Mouse (Mus musculus): ENCODE measurements around the gene Smc4. TPM values are rescaled to one million over a fixed set of nuclear protein-coding genes. Genes with fewer than 3 reads are reported as not detected.
"Not testable (repeated sequence)": the region's sequence is repeated elsewhere in the genome, so short reads cannot be mapped to it uniquely, and the experiment has no call there.

The Smc4 gene
- polyA plus RNA-seq, 1 experiment from 2014 or later = 172 TPM

DNA sequence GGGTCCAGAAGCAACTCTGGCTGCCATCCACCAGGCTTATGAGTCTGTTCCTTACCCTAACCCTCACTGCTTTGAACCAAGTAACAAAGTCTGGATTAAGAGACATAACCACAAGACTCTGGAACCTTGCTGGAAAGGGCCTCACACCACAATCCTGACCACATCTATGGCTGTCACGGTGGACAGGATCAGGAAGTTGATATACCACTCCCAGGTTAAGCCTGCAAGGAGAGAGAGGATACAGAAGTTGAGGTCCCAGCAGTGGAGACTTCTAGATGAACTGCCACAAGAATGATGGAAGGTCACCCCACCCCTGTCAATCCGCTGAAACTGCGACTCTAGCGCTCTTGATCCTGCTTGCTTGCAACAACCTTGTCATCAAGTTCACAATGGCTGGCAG, 26.8 kb upstream of the Smc4 start:
- 94% methylated on average over 4 of the region's 4 CpGs for WGBS

DNA sequence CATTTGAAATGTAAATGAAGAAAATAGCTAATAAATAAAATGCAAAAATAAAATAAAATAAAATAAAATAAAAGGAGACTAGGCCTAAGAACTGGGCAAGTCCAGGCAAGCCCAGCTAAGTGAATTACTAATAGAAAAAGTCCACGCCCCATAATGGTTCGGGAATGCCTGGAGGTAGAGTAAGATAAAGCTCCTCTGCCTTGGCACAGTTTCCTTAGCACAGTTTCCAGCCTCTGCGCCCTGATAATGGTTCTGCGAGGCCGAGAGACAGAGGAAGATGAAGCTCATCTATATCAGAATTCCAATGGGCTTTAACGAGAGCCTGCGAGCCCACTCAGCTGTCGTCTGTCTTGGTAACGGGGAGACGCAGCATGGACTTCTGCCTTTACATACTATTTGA, 25.4 kb upstream of the Smc4 start:
- no peak overlapping the region for H3K27ac ChIP-seq (replicated peaks)
- ATAC-seq (ENCODE audit: low FRiP score, low read depth) = no peak

More for the DNA sequence above, 26.8 kb upstream of the Smc4 start:
- Histone ChIP-seq H3K27me3 (no peaks in the 10 kb centered on the region), H3K9me3 (no peaks in the 10 kb centered on the region), H3K4me1 (no peaks in the 10 kb centered on the region), H3K4me3 (no peak overlapping the region), H3K27ac (replicated peaks) (no peak overlapping the region), H3K9ac (replicated peaks) (no peak overlapping the region), H3K36me3 (peaks cover 6% of the 10 kb centered on the region; the same call in 1 of the 2 replicates), H3K4me2 (replicated peaks) (no peak overlapping the region)
- no peak for ATAC-seq (ENCODE audit: low FRiP score, low read depth)

DNA sequence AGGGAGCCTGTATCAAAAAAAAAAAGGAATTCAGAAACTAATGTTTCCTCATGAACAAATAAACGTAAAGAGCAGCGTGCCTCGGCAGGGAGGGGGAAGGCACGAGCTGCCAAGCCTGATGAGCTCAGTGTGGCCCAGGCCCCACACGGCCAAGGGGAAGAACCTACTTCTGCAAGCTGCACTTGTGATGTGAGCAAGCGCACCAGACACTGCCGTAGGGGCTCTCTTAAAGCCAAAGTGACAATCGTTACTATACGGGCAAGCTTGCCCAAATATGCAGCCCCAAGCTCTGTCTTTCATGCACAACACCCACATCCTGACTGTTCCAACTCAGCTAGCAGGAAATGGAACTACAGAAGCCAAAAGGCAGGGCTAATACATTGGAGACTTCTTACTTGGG, 23.6 kb upstream of the Smc4 start:
- H3K27me3 ChIP-seq = no peaks in the 10 kb centered on the region
- H3K27ac ChIP-seq (replicated peaks) = no peak overlapping the region
- H3K4me2 ChIP-seq (replicated peaks) = no peak overlapping the region
- no peak for ATAC-seq (ENCODE audit: low FRiP score, low read depth)
- no peaks in the 10 kb centered on the region for H3K4me1 ChIP-seq
- H3K9me3 ChIP-seq = no peaks in the 10 kb centered on the region
- WGBS = 84% methylated on average over 9 of the region's 9 CpGs
- H3K36me3 ChIP-seq = peaks cover 9% of the 10 kb centered on the region; the same call in 1 of the 2 replicates
- H3K4me3 ChIP-seq = no peak overlapping the region
- no peak overlapping the region for H3K9ac ChIP-seq (replicated peaks)

More for the DNA sequence above, 25.4 kb upstream of the Smc4 start:
- H3K4me3 ChIP-seq = no peak overlapping the region
- no peak overlapping the region for H3K9ac ChIP-seq (replicated peaks)
- H3K4me2 ChIP-seq (replicated peaks) = no peak overlapping the region
- H3K9me3 ChIP-seq = no peaks in the 10 kb centered on the region
- no peaks in the 10 kb centered on the region for H3K4me1 ChIP-seq
- H3K27me3 ChIP-seq = no peaks in the 10 kb centered on the region
- H3K36me3 ChIP-seq = peaks cover 6% of the 10 kb centered on the region; the same call in 1 of the 2 replicates
- 92% methylated on average over 10 of the region's 10 CpGs for WGBS

DNA sequence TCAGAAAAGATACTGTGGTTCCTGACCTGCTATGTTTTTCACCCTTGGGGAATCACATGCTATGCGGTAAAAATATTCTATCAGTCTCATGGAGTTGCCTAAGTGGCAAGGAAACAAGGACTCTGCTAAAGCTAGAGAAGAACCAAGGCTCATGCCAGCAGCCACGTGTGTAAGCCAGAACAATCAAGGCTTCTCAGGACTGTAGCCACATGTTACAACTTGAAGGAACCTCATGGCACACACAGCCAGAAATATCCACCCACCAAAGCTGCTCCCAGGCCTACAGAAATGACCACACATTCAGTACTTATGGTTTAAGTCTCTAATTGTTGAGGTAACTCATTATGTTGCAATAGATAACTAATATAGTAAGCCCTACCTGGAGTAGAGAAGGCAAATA, 18.0 kb upstream of the Smc4 start:
- Histone ChIP-seq H3K4me3 (no peak overlapping the region), H3K4me1 (no peaks in the 10 kb centered on the region), H3K27ac (replicated peaks) (no peak overlapping the region), H3K4me2 (replicated peaks) (no peak overlapping the region), H3K36me3 (peaks cover 13% of the 10 kb centered on the region; the same call in 1 of the 2 replicates), H3K9me3 (no peaks in the 10 kb centered on the region), H3K27me3 (no peaks in the 10 kb centered on the region), H3K9ac (replicated peaks) (no peak overlapping the region)
- ATAC-seq (ENCODE audit: low FRiP score, low read depth) = no peak
- WGBS = 86% methylated on average over 2 of the region's 2 CpGs

DNA sequence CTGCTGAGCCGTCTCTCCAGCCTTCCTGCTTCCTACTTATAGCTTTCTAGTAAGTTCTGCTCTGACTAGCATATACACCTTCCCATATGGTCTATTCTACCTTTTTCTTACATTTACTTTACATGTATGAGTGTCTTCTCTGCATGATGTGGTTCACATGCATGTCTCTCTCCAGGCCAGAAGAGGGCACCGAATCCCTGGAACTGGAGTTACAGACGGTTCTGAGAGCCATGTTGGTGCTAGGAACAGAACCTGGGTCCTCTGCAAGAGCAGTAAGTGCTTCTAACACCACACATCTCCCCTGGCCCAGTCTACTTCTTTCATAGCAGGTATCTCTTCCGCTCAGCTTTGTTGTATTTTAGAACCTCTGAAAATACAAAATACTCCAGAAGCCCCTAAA, 1.8 kb upstream of the Smc4 start:
- Histone ChIP-seq H3K9ac (replicated peaks) (no peak overlapping the region), H3K9me3 (no peaks in the 10 kb centered on the region), H3K27me3 (no peaks in the 10 kb centered on the region), H3K4me1 (peaks cover 6% of the 10 kb centered on the region), H3K4me3 (no peak overlapping the region), H3K27ac (replicated peaks) (no peak overlapping the region), H3K4me2 (replicated peaks) (no peak overlapping the region), H3K36me3 (no peaks in the 10 kb centered on the region)
- no peak for ATAC-seq (ENCODE audit: low FRiP score, low read depth)
- WGBS = 86% methylated on average over 4 of the region's 4 CpGs

DNA sequence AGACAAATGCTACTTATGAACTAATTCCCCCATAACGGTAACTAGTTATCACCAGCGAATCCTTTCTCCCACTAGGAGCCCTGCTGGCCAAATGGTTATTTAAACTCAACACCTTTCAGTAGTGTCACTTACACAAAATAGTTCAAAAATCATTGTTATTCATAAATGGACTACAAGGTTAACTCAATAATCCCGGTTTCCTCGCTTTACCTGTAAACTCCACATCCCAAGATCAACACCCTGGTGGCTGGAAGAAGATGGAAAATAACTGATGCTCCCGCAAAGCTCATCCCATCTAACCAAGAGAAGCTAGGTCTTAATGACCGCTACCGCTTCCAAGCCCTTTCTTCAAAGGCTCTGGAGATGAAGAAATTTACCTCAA, 492 bp upstream of the Smc4 start:
- WGBS = under 1% methylated on average over 7 of the region's 7 CpGs
- peak overlapping the region; percentile 89 for H3K27ac ChIP-seq (replicated peaks)
- H3K9ac ChIP-seq (replicated peaks) = peak overlapping the region; percentile 57
- H3K9me3 ChIP-seq = no peaks in the 10 kb centered on the region
- no peaks in the 10 kb centered on the region for H3K36me3 ChIP-seq
- peak overlapping the region; percentile 96 for H3K4me3 ChIP-seq
- H3K4me1 ChIP-seq = peaks cover 6% of the 10 kb centered on the region
- no peaks in the 10 kb centered on the region for H3K27me3 ChIP-seq
- ATAC-seq (ENCODE audit: low FRiP score, low read depth) = no peak; the same call in 1 of the 2 replicates
- H3K4me2 ChIP-seq (replicated peaks) = peak overlapping the region; percentile 83

DNA sequence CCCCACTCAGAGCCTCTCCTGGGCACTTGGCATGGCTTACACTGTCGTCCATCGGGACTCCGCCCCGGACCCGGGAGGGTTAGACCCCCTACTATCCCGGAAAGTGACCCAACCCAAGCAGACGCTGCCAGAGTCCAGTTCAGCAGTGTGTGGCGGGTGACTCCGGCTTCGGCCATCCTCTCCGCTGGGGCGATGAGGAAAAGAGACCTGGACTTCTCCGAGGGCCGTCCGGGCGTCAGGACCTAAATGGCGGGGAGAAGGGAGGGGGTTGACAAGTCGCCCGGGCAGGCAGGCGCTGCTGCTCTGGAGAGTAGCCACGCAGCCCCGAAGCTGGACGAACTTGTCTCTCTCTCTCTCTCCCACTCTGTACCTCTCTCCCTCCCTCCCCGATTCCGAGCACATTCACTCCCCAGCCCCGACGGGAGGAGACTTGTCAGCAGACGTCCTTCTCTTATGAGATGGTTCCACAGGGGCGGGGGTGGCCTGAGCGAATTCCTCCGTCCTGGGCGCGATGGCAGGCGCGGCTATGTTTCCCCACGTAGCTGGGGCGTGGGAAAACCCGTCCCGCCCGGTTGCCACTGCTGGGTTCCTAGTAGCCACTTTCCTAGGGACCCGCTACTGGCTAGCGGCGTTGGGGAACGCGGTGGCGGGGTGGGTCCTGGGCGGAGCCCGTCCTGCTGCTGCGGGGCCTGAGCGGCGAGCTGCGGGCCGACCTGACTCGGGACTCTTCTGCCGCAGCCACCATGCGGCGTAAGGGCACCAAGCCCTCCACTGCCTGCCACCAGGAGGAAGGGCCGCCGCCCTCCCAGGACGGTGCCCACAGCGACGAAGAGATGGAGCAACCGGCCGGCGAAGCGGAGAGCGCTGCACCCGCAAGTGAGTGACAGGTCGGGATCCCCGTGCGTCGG, 1.1 kb downstream of the Smc4 start:
- peak overlapping the region; percentile 96 for H3K4me3 ChIP-seq
- ATAC-seq (ENCODE audit: low FRiP score, low read depth) = peak; percentile 59
- H3K4me2 ChIP-seq (replicated peaks) = peak overlapping the region; percentile 83
- H3K9me3 ChIP-seq = no peaks in the 10 kb centered on the region
- peak overlapping the region; percentile 84 for H3K9ac ChIP-seq (replicated peaks)
- H3K27ac ChIP-seq (replicated peaks) = peak overlapping the region; percentile 89
- peaks cover 6% of the 10 kb centered on the region for H3K4me1 ChIP-seq
- under 1% methylated on average over 72 of the region's 72 CpGs for WGBS
- no peaks in the 10 kb centered on the region for H3K36me3 ChIP-seq
- H3K27me3 ChIP-seq = no peaks in the 10 kb centered on the region

DNA sequence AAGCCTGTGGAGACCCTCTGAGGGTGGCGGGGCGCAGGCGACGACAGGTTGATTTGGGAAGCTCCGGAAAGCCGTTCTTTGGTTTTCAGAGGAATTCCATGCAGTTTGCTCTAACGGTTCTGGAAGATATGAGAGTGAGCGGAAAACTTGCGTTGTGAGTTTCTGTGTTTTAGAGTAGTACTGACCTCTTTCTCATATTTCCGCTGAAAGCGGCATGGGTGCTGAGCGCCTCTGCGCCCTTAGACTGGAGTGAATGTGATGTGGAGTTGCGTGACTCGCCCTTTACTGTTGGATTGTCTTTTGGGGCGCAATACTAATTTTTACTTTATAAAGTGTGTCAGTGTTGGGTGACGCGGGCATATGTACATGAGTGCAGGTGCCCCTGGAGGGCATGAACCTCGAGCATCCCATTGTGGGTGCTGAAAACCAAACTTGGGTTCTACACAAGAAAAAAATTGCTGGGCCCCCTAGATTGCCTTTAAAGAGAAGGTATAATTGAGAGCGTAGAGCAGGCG, 1.8 kb downstream of the Smc4 start:
- H3K9me3 ChIP-seq = no peaks in the 10 kb centered on the region
- H3K36me3 ChIP-seq = no peaks in the 10 kb centered on the region
- H3K4me1 ChIP-seq = peaks cover 6% of the 10 kb centered on the region
- peak overlapping the region; percentile 89; the same call in 1 of the 2 replicates for H3K27ac ChIP-seq (replicated peaks)
- no peak for ATAC-seq (ENCODE audit: low FRiP score, low read depth)
- peak overlapping the region; percentile 96 for H3K4me3 ChIP-seq
- peak overlapping the region; percentile 83 for H3K4me2 ChIP-seq (replicated peaks)
- H3K9ac ChIP-seq (replicated peaks) = peak overlapping the region; percentile 84
- no peaks in the 10 kb centered on the region for H3K27me3 ChIP-seq
- 8% methylated on average over 21 of the region's 21 CpGs for WGBS

DNA sequence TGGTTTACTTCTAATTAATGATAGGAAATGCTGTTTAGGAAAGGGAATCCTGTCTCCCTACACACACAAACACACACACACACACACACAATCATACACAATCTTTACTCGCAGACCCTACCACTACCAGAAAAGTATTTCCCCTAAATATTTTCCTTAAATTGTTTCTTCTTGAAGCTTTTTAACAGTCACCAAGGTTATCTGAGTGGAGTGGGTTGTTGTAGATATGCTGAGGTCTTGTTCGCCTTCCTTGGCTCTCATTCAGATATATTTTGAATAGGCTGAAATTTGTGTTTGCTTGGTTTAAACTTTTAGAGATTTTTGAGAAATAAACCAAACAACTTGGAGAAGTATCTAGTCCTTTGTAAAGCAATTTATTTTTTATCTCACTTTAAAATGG, 4.3 kb downstream of the Smc4 start:
- H3K9ac ChIP-seq (replicated peaks) = no peak overlapping the region
- no peaks in the 10 kb centered on the region for H3K36me3 ChIP-seq
- H3K9me3 ChIP-seq = no peaks in the 10 kb centered on the region
- WGBS = 93% methylated on average over 2 of the region's 2 CpGs
- no peaks in the 10 kb centered on the region for H3K27me3 ChIP-seq
- ATAC-seq (ENCODE audit: low FRiP score, low read depth) = no peak
- peaks cover 6% of the 10 kb centered on the region for H3K4me1 ChIP-seq
- no peak overlapping the region for H3K27ac ChIP-seq (replicated peaks)
- no peak overlapping the region for H3K4me3 ChIP-seq
- no peak overlapping the region for H3K4me2 ChIP-seq (replicated peaks)

DNA sequence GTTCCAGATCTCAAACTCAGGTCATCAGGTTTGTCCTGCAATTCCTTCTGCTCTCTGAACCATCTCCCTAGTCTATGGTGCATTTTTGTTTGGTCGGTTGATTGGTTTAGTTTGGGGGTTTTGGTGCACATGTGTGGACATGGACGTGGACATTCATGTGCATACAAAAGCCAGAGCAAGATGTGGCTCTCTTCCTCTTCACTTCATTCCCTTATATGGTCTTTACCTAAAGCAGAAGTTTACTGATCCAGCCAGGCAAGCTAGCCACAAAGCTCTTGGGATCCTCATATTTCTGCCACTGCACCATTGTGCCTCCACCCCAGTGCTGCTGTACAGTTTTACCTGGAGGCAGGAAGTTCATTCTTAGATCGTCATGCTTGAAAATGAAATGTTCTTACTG, 12.6 kb downstream of the Smc4 start:
- no peak overlapping the region for H3K4me3 ChIP-seq

DNA sequence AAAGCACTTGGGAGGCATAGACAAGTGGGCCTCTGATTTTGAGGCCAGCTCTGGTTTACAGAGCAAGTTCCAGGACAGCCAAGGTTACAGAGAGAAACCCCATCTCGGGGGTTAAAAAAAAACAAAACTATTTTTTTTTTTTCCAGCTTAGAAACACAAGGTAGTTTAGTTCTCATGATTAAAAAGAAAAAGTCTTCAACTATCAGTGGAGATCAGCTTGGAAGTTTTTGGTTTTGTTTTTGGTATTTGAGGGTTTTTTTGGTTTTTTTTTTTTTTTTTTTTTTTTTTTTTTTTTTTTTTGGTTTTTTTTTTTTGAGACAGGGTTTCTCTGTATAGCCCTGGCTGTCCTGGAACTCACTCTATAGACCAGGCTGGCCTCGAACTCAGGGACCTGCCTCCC, 14.1 kb downstream of the Smc4 start:
- H3K4me2 ChIP-seq (replicated peaks); H3K4me3 ChIP-seq; H3K9me3 ChIP-seq; H3K27me3 ChIP-seq; H3K4me1 ChIP-seq; H3K9ac ChIP-seq (replicated peaks); H3K27ac ChIP-seq (replicated peaks); ATAC-seq (ENCODE audit: low FRiP score, low read depth): not testable (repeated sequence)
- WGBS = 99% methylated on average over 2 of the region's 2 CpGs
- peaks cover 50% of the 10 kb centered on the region for H3K36me3 ChIP-seq

More for the DNA sequence above, 12.6 kb downstream of the Smc4 start:
- Histone ChIP-seq H3K9ac (replicated peaks) (no peak overlapping the region), H3K27ac (replicated peaks) (no peak overlapping the region), H3K36me3 (peaks cover 39% of the 10 kb centered on the region), H3K4me2 (replicated peaks) (no peak overlapping the region), H3K9me3 (no peaks in the 10 kb centered on the region), H3K4me1 (no peaks in the 10 kb centered on the region), H3K27me3 (no peaks in the 10 kb centered on the region)
- ATAC-seq (ENCODE audit: low FRiP score, low read depth) = no peak
- WGBS = 98% methylated on average over 3 of the region's 3 CpGs

DNA sequence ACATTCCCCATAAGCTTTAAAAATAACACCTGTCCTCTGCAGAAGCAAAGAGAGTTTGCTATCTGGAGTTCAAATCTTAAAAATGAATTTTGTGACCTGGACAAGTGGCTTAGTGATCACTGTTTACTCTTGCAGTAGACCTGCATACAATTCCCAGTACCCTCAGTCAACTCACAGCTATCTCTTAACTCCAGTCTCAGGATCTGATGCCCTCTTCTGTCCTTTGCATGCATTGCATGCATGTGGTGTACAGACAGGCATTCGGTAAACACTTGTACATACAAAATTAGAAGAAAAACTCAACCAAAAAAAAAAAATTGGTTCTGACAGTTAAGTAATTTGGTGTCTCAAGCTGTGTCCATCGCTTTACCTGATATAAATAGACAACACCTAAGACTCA, 15.7 kb downstream of the Smc4 start:
- H3K9ac ChIP-seq (replicated peaks) = no peak overlapping the region
- no peaks in the 10 kb centered on the region for H3K9me3 ChIP-seq
- H3K4me3 ChIP-seq = no peak overlapping the region
- no peaks in the 10 kb centered on the region for H3K27me3 ChIP-seq
- ATAC-seq (ENCODE audit: low FRiP score, low read depth) = no peak
- no peak overlapping the region for H3K27ac ChIP-seq (replicated peaks)
- peaks cover 61% of the 10 kb centered on the region for H3K36me3 ChIP-seq
- H3K4me2 ChIP-seq (replicated peaks) = no peak overlapping the region
- WGBS = 92% methylated on average over 2 of the region's 2 CpGs
- no peaks in the 10 kb centered on the region for H3K4me1 ChIP-seq
